Mouse (Mus musculus) E14TG2a.4 (cell line): ENCODE data around the gene Zdbf2.

Experiments
- CTCF ChIP-seq: conservative IDR thresholded peaks from 2 replicates; pipeline ENCODE4 v1.5.1; 2014; ENCODE audit warnings: low read length
- NANOG ChIP-seq: IDR thresholded peaks from 2 replicates; pipeline ENCODE4 v1.6.1; 2014; ENCODE audit warnings: borderline replicate concordance, low read length, mixed read lengths

- TF ChIP-seq CTCF (no peak), NANOG (no peak)
Observed at GRCm38 (mm10) chr1:63274046-63274730, 1.1 kb downstream of the Zdbf2 start.
